In genomic region chr1:185834171-185834570, GRCm38 (mm10) we compare ENCODE assay signal across 17 mouse cellular contexts.
DNase-seq lines count a peak whose midpoint lies in the region; ATAC-seq lines count a peak whose summit lies in the region.
"Had no signal": no experiment of that assay in that cellular context is flagged by ENCODE, and none has a peak within 500 bp of the region (broad histone marks: within the 10 kb centered on the region; RNA-seq: fewer than 3 reads in every experiment).

No protein-coding gene starts in this region.

- peak; percentile 16 for DNase-seq in kidney, adult 9 months
- DNase-seq in Muller cell, postnatal 12 days (ENCODE audit: inconsistent ontology term) = peak; percentile 46
- DNase-seq in urinary bladder, postnatal 25 days (ENCODE audit: low spot score) = no peak
- DNase-seq in embryo, embryonic 11 days = no peak
- DNase-seq: cerebellum, adult 9-11 months; heart, adult 18-20 months; heart, postnatal 14 days; lung, postnatal 10 days; thymus, adult 2 months had no signal

- H3K27ac ChIP-seq in kidney, embryonic 14.5 days (ENCODE audit: low read depth, low read length) = no peak overlapping the region
- no peak overlapping the region for H3K27ac ChIP-seq in forebrain, embryonic 13.5 days
- peak overlapping the region; percentile 44; the same call in 1 of the 2 replicates for H3K27ac ChIP-seq in limb, embryonic 13.5 days
- H3K27ac ChIP-seq: embryonic facial prominence, embryonic 13.5 days; limb, embryonic 15.5 days; midbrain, embryonic 12.5 days; neural tube, embryonic 12.5 days had no signal

- H3K9me3 ChIP-seq in kidney, embryonic 14.5 days (ENCODE audit: control insufficient read depth, low read length) = no peaks in the 10 kb centered on the region
- H3K9me3 ChIP-seq in forebrain, embryonic 13.5 days (replicated peaks) = no peaks in the 10 kb centered on the region
- H3K9me3 ChIP-seq in limb, embryonic 13.5 days = no peaks in the 10 kb centered on the region
- H3K9me3 ChIP-seq: embryonic facial prominence, embryonic 13.5 days; limb, embryonic 15.5 days; midbrain, embryonic 12.5 days; neural tube, embryonic 12.5 days had no signal

- no peak overlapping the region for H3K4me2 ChIP-seq in kidney, embryonic 14.5 days (replicated peaks; ENCODE audit: low read depth, low read length)
- H3K4me2 ChIP-seq in forebrain, embryonic 13.5 days = no peak overlapping the region
- 0 out of 2 replicates have a peak overlapping the region, but pooled peaks have one; percentile 11 for H3K4me2 ChIP-seq in limb, embryonic 13.5 days (replicated peaks)
- H3K4me2 ChIP-seq: embryonic facial prominence, embryonic 13.5 days; limb, embryonic 15.5 days; midbrain, embryonic 12.5 days; neural tube, embryonic 12.5 days had no signal

- H3K4me1 ChIP-seq in kidney, embryonic 14.5 days (ENCODE audit: control insufficient read depth, insufficient read depth, low read length) = no peaks in the 10 kb centered on the region
- peaks cover 28% of the 10 kb centered on the region for H3K4me1 ChIP-seq in forebrain, embryonic 13.5 days
- H3K4me1 ChIP-seq in limb, embryonic 13.5 days = peaks cover 24% of the 10 kb centered on the region
- H3K4me1 ChIP-seq: embryonic facial prominence, embryonic 13.5 days; neural tube, embryonic 12.5 days had no signal

- WGBS in kidney, embryonic 14.5 days = 58% methylated on average over 6 of the region's 6 CpGs
- WGBS in forebrain, embryonic 13.5 days = 24% methylated on average over 6 of the region's 6 CpGs
- WGBS in limb, embryonic 13.5 days = 15% methylated on average over 6 of the region's 6 CpGs

- H3K27me3 ChIP-seq in kidney, embryonic 14.5 days (ENCODE audit: control insufficient read depth, insufficient read depth, low read length) = no peaks in the 10 kb centered on the region
- H3K27me3 ChIP-seq in forebrain, embryonic 13.5 days = no peaks in the 10 kb centered on the region
- peaks cover 9% of the 10 kb centered on the region; the same call in 1 of the 2 replicates for H3K27me3 ChIP-seq in limb, embryonic 13.5 days
- H3K27me3 ChIP-seq: embryonic facial prominence, embryonic 13.5 days; midbrain, embryonic 12.5 days; neural tube, embryonic 12.5 days had no signal

- ATAC-seq in kidney, embryonic 14.5 days (ENCODE audit: low FRiP score, low TSS enrichment) = no peak
- peak; percentile 75; the same call in 1 of the 2 replicates for ATAC-seq in forebrain, embryonic 13.5 days
- peak; percentile 64 for ATAC-seq in limb, embryonic 13.5 days (ENCODE audit: low FRiP score, low read depth)
- ATAC-seq: inflammation-experienced regulatory T-cells, adult 6 months had no signal

- H3K36me3 ChIP-seq in kidney, embryonic 14.5 days (ENCODE audit: control insufficient read depth, insufficient read depth, low read length) = no peaks in the 10 kb centered on the region
- H3K36me3 ChIP-seq in forebrain, embryonic 13.5 days (ENCODE audit: poor library complexity, severe bottlenecking) = no peaks in the 10 kb centered on the region
- H3K36me3 ChIP-seq in limb, embryonic 13.5 days = no peaks in the 10 kb centered on the region
- H3K36me3 ChIP-seq: embryonic facial prominence, embryonic 13.5 days; limb, embryonic 15.5 days; midbrain, embryonic 12.5 days; neural tube, embryonic 12.5 days had no signal

- no peak overlapping the region for H3K4me3 ChIP-seq in kidney, embryonic 14.5 days (ENCODE audit: low read length)
- no peak overlapping the region for H3K4me3 ChIP-seq in forebrain, embryonic 13.5 days
- no peak overlapping the region for H3K4me3 ChIP-seq in limb, embryonic 13.5 days
- H3K4me3 ChIP-seq: embryonic facial prominence, embryonic 13.5 days; limb, embryonic 15.5 days; midbrain, embryonic 12.5 days; neural tube, embryonic 12.5 days had no signal

- H3K9ac ChIP-seq in kidney, embryonic 14.5 days (ENCODE audit: low read depth, low read length) = no peak overlapping the region
- H3K9ac ChIP-seq in forebrain, embryonic 13.5 days = no peak overlapping the region
- H3K9ac ChIP-seq in limb, embryonic 13.5 days = no peak overlapping the region
- H3K9ac ChIP-seq: embryonic facial prominence, embryonic 13.5 days; limb, embryonic 15.5 days; midbrain, embryonic 12.5 days; neural tube, embryonic 12.5 days had no signal

Comparison
In these comparisons a context has a peak if more than half of its experiments do, and no peak if none do; other contexts are left out.
1. DNase-seq: peak in kidney, adult 9 months (single experiment) and Muller cell, postnatal 12 days (single experiment); none in urinary bladder, postnatal 25 days (single experiment) and embryo, embryonic 11 days (single experiment).